Mouse (Mus musculus): ENCODE data around the gene Usp32.

Gene Usp32

DNA sequence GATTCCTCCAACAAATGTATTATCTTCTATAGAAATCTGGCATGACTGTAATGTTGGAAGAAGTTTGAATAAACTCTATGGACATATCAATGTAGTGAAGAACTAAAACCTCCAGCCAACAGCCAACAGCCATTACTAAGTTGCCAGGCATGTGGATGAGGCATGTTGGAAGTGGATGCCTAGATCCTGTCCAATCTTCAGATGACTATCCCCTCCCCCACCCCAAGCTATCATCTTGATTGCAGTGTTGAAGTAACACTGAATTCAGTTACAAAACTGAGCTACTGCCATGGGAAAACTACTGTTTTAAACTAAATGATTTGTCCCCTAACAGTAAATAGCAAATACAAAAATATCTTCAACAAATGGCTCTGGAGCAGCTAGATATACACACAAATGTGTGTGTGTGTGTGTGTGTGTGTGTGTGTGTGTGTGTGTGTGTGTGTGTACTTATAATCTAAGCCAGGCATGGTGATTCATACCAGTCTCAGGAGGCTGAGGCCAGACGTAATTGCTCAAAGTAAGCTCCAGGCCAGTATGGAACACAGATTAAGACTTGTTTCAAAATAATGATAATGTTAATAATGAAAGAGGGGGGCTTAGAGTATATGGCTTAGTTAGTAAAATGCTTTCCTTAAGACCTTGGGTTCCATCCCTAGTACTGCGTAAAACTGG is 12.4 kb upstream of the Usp32 start:
- CTCF ChIA-PET, result interaction anchor here in 2 of 4 experiments (0.7 kb wide), 2 partner anchors 18 to 1881 kb away, joined by 3 to 6 read pairs; partner anchors contain the start of gene 1700125H20Rik (in 1 of the 2)
- POLR2A ChIA-PET, result interaction anchor here in 3 of 4 experiments (0.7 to 1.0 kb wide), 3 partner anchors 82 to 1206 kb away, joined by 3 to 4 read pairs (median 3); no protein-coding TSS in a partner anchor

DNA sequence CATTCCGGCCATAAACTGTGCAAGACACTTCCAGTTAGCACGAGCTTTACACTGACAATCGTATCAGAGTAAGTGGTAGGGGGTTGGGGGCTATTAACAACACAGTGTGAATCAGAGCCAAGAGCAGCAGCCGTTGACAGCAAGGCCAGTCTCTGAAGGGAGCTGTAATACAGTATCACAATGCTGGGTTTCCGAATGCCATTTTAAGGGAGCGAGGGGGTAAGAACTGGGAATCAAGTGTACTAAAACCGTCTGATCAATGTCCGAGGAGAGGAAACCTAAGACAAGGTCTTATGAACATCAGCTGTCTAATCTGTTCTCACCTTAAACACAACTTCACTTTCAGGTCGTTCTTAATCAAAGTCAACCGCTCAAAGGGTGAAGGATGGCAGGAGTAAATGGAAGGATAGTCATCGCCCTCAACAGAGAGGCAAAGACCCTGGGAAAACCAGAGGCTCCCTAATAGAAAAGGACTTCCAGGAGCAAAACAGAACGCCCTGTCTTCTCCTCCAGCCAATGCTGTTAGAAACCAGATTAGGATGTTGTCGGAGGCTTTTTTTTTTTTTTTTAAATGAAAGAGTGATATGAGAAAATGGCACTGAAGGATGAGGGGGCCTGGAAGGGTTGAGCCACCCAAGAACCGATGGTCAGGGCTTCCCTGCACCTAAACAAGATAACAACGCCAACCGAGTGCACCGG is 1.0 kb downstream of the Usp32 start:
- POLR2A ChIA-PET, result interaction anchor here in 3 of 4 experiments (0.5 to 3.5 kb wide), 14 partner anchors 8 to 1480 kb away, joined by 3 to 14 read pairs (median 4); partner anchors contain the start of genes Appbp2 (in 1 of the 3), Bcas3 (in 1 of the 3), Myo19 (in 1 of the 3) and Pigw (in 1 of the 3)
- CTCF ChIA-PET, result interaction anchor here in 1 of 4 experiments (0.6 kb wide), 1 partner anchor 156 kb away, joined by 4 read pairs; no protein-coding TSS in a partner anchor

DNA sequence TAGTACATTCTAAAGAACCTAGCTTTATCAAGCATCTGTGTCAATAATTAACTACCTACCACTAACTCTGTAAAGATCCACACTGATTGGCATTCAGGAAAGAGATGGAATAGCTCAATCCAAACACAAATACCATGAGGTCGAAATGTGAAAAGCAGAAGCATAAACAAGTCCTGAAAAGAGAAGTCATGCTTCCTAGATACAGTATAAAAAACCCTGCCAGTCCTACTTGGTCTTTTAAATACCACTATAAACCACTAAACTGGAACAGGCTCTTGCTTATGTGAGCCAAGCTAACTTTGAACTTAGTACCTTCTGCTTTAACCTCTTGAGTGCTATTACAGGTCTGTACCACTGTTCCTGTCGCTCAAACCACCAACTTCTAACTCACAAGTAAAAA is 8.4 kb downstream of the Usp32 start:
- POLR2A ChIA-PET, result interaction anchor here in 2 of 4 experiments (0.5 to 2.2 kb wide), 5 partner anchors 9 to 284 kb away, joined by 3 to 14 read pairs (median 4); partner anchors contain the start of gene Usp32 (in 1 of the 2)
- CTCF ChIA-PET, result interaction anchor here in 1 of 4 experiments (1.2 kb wide), 1 partner anchor 39 kb away, joined by 3 read pairs; the partner anchor contains the start of gene 1700125H20Rik

DNA sequence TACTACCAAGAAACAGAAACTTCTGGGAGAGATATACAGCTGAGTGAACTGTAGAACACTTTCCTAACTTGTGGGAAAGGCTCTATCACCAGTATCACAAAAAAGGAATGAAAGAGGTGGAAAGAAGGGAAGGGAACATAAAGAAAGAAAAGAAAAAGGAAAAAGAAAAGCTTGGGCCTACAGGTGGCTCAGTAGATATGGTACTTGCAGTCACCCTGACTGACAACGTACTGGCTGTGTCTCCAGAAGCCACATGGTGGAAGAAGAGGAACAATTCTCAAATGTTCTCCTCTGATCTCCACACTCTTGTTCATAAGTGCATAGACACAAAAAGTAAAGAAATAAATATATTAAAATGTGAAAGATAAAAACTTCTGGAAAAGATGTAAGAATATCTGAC is 11.1 kb downstream of the Usp32 start:
- CTCF ChIA-PET, result no interaction called here
- POLR2A ChIA-PET, result no interaction called here

DNA sequence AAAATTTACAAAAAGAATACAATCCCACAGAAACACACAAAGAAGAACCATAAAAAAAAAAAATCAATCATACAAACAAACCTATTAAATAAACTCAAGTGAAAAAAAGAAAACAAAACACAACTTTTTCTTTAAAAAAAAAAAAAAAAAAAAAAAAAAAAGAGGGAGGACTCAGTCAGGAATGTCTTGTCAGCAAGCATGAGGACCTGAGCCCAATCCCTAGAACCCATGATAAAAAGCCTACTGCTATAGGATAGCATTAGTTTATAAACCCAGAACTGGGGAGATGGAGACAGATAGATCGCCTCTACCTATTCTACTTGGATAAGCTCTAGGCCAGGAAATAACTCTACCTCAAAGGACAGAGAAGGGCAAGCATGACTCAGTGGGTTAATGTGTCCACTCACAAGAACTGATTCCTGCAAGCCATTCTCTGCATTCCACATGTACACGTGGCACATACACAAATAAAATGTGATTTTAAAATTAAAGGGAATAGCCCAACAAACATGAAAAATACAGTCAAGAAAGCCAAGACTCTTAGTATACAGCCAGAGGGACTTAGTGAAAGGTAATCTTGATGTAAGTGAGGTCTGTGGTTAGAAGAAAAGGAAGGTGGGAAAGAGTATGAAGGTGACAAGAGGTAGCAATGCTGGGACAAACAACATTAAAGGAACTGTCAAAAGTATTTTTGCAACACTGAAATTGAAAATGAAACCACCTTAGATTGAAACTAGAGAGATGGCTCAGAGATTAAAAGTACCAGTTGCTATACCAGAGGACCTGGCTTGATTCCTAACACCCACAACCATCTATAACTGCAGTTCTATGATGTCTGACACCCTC is 13.5 kb downstream of the Usp32 start:
- CTCF ChIA-PET, result no interaction called here
- POLR2A ChIA-PET, result no interaction called here

DNA sequence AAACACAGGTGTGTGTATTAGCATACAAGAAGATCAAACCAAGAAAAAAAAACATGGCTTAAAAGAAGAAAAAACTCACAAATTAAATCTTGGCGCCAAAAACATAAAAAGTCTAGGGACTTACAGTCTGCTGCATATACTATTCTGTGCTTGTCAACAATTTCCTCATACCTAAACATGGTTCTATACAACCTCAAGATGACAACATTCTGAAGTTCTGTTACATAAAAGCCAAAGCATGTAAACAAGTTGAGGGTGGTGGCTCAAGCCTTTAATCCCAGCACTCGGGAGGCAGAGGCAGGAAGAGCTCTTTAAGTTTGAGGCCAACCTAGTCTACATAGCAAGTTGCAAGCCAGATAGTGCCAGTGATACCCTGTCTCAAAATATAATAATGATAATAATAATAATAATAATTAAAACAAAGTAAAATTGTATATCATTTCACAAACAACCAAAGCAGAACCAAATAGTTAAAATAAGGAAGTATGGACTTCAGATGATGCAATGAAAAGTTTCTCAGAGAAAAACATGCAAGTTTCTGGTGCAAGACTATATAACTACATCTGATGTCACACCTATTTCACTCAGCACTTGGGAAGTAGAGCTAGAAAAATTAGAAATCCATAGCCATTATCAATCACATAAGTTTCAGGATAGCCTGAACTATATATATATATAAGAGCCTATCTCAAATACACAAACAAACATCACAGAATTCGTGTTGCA is 16.5 kb downstream of the Usp32 start:
- ChIA-PET POLR2A (interaction anchor here in 1 of 4 experiments (0.8 to 1.0 kb wide), 3 partner anchors 8 to 14 kb away, joined by 3 to 4 read pairs (median 3); no protein-coding TSS in a partner anchor), CTCF (no interaction called here)

DNA sequence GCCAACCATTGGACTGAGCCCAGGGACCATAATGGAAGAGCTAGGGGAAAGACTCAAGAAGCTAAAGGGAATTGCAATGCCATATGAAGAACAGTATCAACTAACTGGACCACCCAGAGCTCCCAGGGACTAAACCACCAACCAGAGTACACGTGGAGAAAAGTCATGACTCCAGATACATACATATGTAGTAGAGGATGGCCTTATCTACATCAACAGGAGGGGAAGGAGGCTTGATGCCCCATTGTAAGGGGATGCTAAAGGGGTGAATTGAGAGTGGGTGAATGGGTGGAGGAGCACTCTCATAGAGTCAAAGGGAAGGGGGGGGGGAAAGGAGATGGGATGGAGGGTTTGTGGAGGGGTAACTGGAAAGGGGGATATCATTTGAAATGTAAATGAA is 17.9 kb downstream of the Usp32 start:
- POLR2A ChIA-PET, result interaction anchor here in 1 of 4 experiments (0.5 to 1.4 kb wide), 4 partner anchors 10 to 28 kb away, joined by 3 to 4 read pairs (median 3); no protein-coding TSS in a partner anchor
- CTCF ChIA-PET, result interaction anchor here in 1 of 4 experiments (0.6 kb wide), 1 partner anchor 18 kb away, joined by 7 read pairs; no protein-coding TSS in a partner anchor

DNA sequence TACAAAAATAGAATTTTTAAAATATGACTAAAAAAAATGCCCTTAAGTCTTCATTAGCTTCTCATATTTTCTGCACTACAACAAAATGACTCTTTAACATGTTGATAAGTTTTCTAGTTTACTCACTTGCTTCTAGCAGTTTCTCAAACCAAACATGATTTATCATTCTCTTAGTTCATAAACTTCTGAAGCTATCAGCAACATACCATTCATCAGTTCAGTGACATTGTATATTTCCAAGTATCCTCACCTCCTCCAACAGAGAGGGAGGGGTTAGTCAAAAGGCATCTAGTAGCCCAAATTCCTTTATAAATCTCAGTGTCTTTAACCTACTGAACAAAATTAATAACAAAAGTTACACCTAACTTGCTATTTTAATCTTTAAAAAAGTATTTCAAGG is 22.8 kb downstream of the Usp32 start:
- ChIA-PET CTCF (no interaction called here), POLR2A (no interaction called here)

DNA sequence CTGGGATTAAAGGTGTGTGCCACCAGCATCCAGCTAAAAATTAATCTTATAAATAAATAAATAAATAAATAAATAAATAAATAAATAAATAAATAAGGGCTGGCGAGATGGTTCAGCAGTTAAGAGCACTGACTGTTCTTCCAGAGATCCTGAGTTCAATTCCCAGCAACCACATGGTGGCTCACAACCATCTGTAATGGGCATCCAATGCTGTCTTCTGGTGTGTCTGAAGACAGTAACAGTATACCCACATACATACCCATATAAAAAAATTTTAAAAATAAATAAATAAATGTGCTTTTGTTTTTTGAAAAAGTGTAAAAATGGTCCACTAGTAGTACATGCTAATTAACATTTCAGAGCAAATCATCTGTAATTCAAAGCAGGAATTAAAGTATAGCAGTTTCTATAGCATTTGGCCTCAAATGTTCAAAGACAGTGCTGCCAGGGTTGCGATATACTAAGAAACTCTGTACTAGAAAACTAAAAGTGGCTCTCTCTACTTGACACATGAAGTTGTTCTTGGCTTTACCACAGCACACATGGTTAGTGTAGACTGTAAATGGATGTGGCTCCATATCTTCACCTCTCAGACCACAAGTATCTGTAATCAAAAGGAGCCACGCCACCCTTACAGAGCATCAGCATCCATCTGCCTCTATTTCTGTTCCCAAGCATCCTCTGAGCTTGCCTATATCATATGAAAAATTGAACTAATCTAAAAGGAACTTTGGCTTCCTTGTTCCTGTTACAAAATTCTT is 23.7 kb downstream of the Usp32 start:
- POLR2A ChIA-PET, result no interaction called here
- CTCF ChIA-PET, result no interaction called here

DNA sequence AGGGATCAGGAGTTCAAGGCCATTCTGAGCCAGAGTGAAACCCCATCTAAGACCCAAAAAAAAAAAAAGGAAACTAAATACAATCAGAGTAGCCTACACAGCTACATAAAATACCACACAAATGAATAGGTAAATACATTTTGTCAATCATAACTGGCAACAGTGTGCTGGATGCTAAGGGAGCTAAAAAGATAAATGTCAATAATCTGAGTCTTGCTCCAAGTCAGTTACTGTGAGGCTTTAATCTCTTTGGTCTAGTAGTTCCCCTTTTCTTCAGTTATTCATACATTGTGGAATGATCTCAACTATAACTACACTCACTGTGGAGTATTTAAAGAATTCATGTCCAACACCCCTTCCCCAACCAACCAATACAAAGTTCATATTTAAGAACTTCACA is 30.0 kb downstream of the Usp32 start:
- ChIA-PET POLR2A (interaction anchor here in 1 of 4 experiments (2.2 kb wide), 1 partner anchor 125 kb away, joined by 4 read pairs; the partner anchor contains the start of gene Appbp2), CTCF (no interaction called here)

DNA sequence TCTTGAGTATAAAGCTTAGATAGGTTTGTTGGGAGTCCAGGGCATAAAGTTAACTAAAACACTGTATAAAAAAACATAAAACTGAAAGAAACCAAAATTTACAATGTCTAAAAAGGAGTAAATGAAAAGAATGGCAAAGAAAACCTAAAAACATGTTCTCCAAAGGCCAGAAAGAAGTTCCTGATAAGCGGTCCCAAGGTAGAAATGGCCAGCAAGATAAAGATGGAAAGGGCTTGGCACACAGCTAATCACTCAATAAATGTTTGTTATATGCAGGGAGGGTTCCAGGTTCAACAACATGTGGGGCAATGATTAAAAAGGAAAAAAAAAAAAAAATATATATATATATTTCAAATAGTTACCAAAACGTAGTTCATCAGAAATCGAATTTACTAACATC is 32.7 kb downstream of the Usp32 start:
- ChIA-PET CTCF (no interaction called here), POLR2A (no interaction called here)

DNA sequence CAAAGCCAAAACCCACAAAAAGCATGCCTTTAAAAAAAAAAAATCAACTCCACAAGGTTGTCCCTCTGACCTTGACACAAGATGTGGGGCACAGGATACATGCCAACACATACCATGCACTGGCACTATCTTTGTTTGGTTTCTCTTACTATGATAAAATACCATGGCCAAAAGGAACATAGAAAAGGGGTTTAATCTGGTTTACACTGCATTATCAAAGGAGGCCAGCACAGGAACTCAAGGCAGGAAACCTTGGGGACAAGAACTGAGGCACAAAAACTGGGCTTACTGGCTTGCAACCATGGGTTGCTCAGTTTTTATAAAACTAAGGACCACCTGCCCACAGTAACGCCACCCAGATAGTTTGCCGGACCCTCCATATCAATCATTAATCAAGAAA is 34.1 kb downstream of the Usp32 start:
- ChIA-PET CTCF (no interaction called here), POLR2A (no interaction called here)

DNA sequence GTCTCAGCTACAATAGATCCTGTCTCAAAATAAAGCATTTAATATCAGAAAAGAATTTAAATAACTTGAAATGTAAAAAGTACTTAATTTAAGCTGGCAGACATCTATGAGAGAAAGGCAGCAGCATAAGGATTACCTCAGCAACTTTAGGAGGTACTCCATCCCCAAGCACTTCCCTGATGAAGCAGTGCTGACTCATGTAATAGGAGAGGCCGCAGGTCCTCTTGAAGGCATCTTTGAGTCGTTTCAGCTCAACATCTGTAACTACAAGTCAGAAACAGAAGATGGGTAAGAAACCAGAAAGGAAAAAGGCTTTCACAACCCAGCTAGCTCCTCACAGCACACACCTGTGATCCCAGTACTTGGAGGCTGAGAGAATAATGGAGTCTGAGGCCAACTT is 36.2 kb downstream of the Usp32 start:
- POLR2A ChIA-PET, result interaction anchor here in 3 of 4 experiments (0.6 to 1.4 kb wide), 4 partner anchors 9 to 124 kb away, joined by 3 to 5 read pairs (median 4); no protein-coding TSS in a partner anchor
- CTCF ChIA-PET, result interaction anchor here in 2 of 4 experiments (0.6 to 0.7 kb wide), 2 partner anchors 18 to 169 kb away, joined by 4 to 7 read pairs; no protein-coding TSS in a partner anchor

DNA sequence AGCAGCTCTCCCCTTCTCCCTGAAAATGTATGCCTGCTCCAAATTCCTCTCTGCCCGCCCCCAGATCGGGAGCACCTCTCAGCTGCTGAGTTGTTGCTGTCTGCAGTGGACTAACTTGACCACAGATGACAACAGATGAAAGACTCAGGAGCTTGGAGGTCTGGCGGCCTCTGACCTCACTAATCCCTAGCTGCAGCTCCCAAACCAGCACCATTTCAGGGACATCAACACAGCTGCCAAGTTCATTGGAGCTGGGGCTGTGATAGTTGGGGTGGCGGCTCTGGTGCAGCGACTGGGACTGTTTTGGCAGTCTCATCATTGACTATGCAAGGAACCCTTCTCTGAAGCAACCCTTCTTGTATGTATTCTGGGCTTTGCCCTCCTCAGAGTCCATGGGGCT is 44.8 kb downstream of the Usp32 start:
- POLR2A ChIA-PET, result interaction anchor here in 3 of 4 experiments (0.6 to 1.4 kb wide), 5 partner anchors 9 to 75 kb away, joined by 3 to 5 read pairs (median 3); partner anchors contain the start of genes 1700125H20Rik (in 1 of the 3) and Usp32 (in 1 of the 3)
- CTCF ChIA-PET, result interaction anchor here in 2 of 4 experiments (0.6 to 1.2 kb wide), 3 partner anchors 71 to 176 kb away, joined by 3 to 5 read pairs (median 3); partner anchors contain the start of gene 1700125H20Rik (in 1 of the 2)

DNA sequence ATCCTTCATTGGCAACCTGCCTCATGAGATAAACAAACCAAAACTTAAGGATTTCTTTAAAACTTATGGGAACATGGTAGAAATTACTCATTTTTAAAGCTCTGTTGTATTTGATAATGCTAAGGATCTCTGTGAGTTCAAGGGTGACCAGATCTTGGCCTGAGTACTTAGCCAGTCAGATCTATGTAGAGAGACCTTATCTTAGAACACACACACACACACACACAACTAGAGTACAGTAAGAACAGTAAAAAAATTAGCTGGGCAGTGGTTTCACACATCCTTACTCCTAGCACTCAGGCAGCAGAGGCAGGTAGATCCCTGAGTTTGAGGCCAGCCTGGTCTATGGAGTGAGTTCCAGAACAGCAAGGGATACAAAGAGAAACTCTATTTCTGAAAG is 53.7 kb downstream of the Usp32 start:
- ChIA-PET POLR2A (no interaction called here), CTCF (interaction anchor here in 1 of 4 experiments (0.6 kb wide), 1 partner anchor 43 kb away, joined by 9 read pairs; no protein-coding TSS in a partner anchor)

DNA sequence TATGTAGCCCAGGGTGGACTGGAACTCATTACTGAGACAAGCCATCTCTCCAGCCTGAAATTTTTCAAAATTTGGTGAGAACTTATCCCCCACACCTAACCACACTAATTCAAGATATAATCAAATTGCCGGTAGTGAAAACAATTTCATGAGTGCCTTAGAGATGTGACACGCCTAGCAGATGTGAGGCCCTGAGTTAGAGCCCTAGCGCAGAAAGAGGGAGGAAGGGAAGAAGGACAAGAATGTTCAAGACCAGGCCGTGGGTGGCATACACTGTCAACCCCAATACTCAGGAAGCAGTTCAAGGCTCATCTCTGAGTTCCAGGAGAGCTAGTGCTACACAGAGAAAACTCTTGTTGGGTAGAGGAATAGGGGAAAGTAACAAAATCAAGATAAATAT is 72.1 kb downstream of the Usp32 start:
- CTCF ChIA-PET, result no interaction called here
- POLR2A ChIA-PET, result no interaction called here

DNA sequence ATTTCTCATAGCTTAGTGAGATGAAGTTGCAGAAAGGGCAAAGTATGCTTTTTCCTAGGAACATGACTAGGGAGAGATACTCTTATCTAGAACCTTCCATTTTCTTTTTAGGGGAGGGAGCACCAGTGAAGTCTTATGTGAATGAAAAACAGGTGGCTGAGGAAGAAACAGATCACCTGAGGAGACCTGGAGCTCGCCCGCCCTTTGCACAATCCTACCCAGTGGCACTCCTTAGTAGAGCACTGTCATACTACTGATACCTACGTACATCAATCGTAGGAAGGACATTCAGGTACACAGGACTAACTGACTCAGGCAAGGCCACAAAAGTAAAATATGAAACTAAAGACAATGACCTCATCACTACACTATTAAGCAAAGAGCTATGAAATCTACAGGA is 81.4 kb downstream of the Usp32 start:
- ChIA-PET CTCF (interaction anchor here in 1 of 4 experiments (0.6 kb wide), 1 partner anchor 1408 kb away, joined by 3 read pairs; no protein-coding TSS in a partner anchor), POLR2A (no interaction called here)

DNA sequence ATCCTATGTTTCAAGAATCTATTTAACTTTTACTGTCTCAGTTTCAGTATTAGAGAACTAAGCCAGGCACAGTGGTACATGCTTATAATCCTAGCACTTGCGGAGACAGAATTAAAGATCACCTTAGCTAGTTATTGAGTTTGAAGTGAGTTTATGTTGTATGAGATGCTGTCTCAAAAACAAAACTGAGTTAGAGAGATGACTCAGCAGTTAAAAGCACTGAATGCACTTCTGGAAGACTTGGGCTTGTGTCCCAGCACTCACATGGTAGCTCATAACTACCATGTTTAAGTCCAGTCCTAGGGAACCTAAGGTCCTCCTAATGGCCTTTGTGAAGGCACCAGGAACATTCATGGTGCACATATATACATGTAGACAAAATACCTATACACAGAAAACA is 82.4 kb downstream of the Usp32 start:
- CTCF ChIA-PET, result no interaction called here
- POLR2A ChIA-PET, result no interaction called here

All from embryonic stem cell, embryonic (primary cell).